Mouse (Mus musculus) heart, adult 9 months (tissue): ENCODE data around the gene Dynlt1c.
"Not testable (repeated sequence)": the region's sequence is repeated elsewhere in the genome, so short reads cannot be mapped to it uniquely, and the experiment has no call there.

ENCODE experiments used
- DNase-seq, 2 experiments: peaks; one replicate each; pipeline ENCODE4 v3.0.0; 2022; ENCODE audit warnings: low spot score in 2 of 2

Dynlt1c gene

DNA sequence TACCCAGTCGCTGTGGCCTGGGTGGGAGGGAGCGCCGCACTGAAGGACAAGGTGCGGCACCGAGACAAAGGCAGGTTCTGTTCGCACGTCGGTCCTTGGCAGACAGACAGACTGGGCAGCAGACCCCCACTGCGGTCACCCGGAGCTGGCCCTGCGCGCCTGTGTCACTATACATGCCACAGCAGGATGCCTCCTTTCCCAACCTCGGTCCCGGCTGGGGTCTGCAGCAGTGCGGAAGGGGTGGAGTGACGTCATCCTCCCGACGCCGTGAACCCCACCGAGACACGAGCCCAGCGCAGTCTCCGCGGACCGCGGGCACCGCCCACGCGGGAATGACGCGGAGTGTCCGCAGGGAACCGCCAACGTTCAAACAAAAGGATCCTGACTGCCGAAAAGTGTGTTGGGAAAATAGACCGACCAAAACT lies 53.6 kb downstream of the Dynlt1c start:
- peak; percentile 64 to 75 for DNase-seq

DNA sequence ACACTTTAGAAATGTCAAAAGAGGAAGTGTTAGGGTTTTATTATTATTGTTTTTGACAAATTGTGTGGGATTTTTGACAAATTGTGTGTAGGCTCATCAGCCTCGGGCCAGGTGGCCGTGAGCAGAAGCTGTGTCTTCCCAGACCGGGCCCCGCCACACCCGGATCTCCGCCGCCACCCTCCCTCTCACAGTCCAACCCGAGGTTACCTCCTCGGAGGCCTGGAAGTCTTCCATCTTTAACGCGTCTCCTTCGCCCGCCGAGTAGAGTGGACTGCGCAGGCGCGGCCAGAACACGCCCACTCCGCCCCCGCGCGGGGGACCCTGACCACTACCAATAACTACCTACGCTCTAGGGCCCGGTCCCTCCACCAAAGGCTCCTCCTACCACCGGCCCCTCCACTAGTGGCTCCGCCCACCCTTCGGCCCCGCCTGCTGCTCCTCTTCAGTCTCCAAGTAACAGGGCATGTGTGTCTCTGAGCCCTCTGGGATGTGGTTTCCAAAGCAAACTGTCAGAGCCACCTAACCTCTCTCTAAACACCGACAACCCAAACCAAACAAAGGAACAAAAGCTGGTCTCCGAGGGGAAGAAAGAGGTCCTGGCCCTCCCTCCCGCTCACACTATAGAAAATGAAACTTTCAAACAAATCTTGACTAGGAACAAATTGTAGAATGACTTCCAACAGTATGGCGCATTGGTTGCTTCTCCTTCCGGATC lies 54.3 kb downstream of the Dynlt1c start, which contains the start of gene Dynlt1f:
Gene Dynlt1f, minus strand, starts transcription at position 334 of the 715 bp plus-strand sequence.
- DNase-seq = peak; percentile 88 to 91

DNA sequence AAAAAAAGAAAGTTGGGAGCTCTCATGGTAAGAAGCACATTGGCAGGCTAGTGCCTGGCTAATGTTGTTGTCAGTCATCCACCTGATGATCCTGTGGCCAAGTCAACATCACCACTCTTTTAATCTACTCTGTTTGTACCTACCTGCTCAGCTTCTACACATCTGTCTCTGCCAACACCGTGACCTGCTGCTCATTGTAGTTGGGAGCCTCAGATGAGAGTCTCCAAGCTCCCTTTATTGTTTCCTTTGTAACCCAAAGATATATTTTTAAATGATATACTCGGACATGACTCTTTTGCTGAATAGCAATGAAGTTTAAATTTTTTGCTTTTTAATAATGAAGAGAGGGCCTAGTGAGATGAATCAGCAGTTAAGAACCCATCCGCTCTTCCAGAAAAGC lies 55.0 kb downstream of the Dynlt1c start:
- DNase-seq = not testable (repeated sequence)

GRCm38 (mm10) chr17:6658801-6659200 lies 57.3 kb downstream of the Dynlt1c start, which contains the start of gene Sytl3:
TSS of gene Sytl3 (plus strand) at chr17:6659093.
- not testable (repeated sequence) for DNase-seq
